Mouse (Mus musculus) midbrain, postnatal 0 days (tissue): ENCODE results near the gene Ccdc177. TPM values are rescaled to one million over a fixed set of nuclear protein-coding genes. Genes with fewer than 3 reads are reported as not detected.
A peak's percentile ranks its signal among the peaks of the same experiment; 100 is the strongest.

ENCODE experiments used
- ATAC-seq: fragments of 200-750 bp; cut with Nextera tagmentation; 2 replicates; pipeline ENCODE4 v1.8.0; 2017; ENCODE audit warnings: moderate number of reproducible peaks, mild to moderate bottlenecking, moderate TSS enrichment, moderate library complexity; ENCODE audit not compliant: low FRiP score
- DNase-seq: peaks from one replicate; pipeline ENCODE4 v3.0.0-alpha.2; 2015; ENCODE audit warnings: low spot score
- H3K27ac ChIP-seq: fragments of 300-500 bp; sonication (generic); 2 replicates; pipeline ENCODE4 v1.5.1; 2014; ENCODE audit warnings: low read depth, mild to moderate bottlenecking, low read length, mixed read lengths
- H3K27me3 ChIP-seq: fragments of 300-500 bp; sonication (generic); 2 replicates; pipeline ENCODE4 v1.6.1; 2014; ENCODE audit warnings: low read length, control low read depth, mixed read lengths; ENCODE audit not compliant: insufficient read depth
- H3K36me3 ChIP-seq: fragments of 300-500 bp; sonication (generic); 2 replicates; pipeline ENCODE4 v1.6.1; 2014; ENCODE audit warnings: low read length, control low read depth, mixed read lengths; ENCODE audit not compliant: insufficient read depth
- H3K4me1 ChIP-seq: fragments of 300-500 bp; sonication (generic); 2 replicates; pipeline ENCODE4 v1.6.1; 2014; ENCODE audit warnings: mild to moderate bottlenecking, control low read depth, antibody characterized with exemption, low read length, mixed read lengths; ENCODE audit not compliant: insufficient read depth
- H3K4me2 ChIP-seq: fragments of 300-500 bp; sonication (generic); 2 replicates; pipeline ENCODE4 v1.6.1; 2014; ENCODE audit warnings: low read depth, mild to moderate bottlenecking, low read length, mixed read lengths; ENCODE audit not compliant: poor library complexity, severe bottlenecking
- H3K4me3 ChIP-seq: fragments of 300-500 bp; sonication (generic); 2 replicates; pipeline ENCODE4 v1.5.1; 2014; ENCODE audit warnings: low read depth, mild to moderate bottlenecking, low read length, moderate library complexity
- H3K9ac ChIP-seq: fragments of 300-500 bp; sonication (generic); replicated peaks from 2 replicates; pipeline ENCODE4 v1.6.1; 2014; ENCODE audit warnings: mild to moderate bottlenecking, low read length, moderate library complexity, mixed read lengths; ENCODE audit not compliant: poor library complexity, severe bottlenecking
- H3K9me3 ChIP-seq: fragments of 300-500 bp; sonication (generic); 2 replicates; pipeline ENCODE4 v1.6.1; 2016; ENCODE audit warnings: low read length, control low read depth
- CTCF ChIP-seq: IDR thresholded peaks from 2 replicates; pipeline ENCODE4 v1.5.1; 2016; ENCODE audit warnings: antibody characterized with exemption, mild to moderate bottlenecking
- WGBS: fragments of 180-500 bp; shearing (Covaris S2); extraction: QIAGEN DNeasy Blood & Tissue Kit; methylation state at CpG from one replicate; pipeline ENCODE4 v1.1.7; 2014; 5-methylcytosine and 5-hydroxymethylcytosine counted together
- polyA plus RNA-seq: library from polyadenylated mRNA; unstranded; fragments of >200 nt; fragmentation: Nextera tagmentation; extraction: Ambion mirVana; gene quantifications from 2 replicates; pipeline ENCODE4 v1.2.1, GENCODE M21; 2015
- total RNA-seq: library from RNA; depleted of rRNA; stranded (reverse); fragments of >200 nt; gene quantifications from 2 replicates; pipeline ENCODE4 v1.2.3, GENCODE M21; 2014

Gene Ccdc177
- total and polyA plus RNA-seq, 2 experiments from 2014 or later, result 2.4 to 22.4 TPM

GRCm38 (mm10) chr12:80736464-80737282, 23.8 kb downstream of the Ccdc177 start:
- ATAC-seq (peak; percentile 83), DNase-seq (peak; percentile 95)
- no peak overlapping the region for H3K4me3 ChIP-seq
- H3K36me3 ChIP-seq, result no peaks in the 10 kb centered on the region
- peak overlapping the region; percentile 94 for H3K27ac ChIP-seq
- no peaks in the 10 kb centered on the region for H3K9me3 ChIP-seq
- 5% methylated on average over 13 of the region's 13 CpGs for WGBS
- no peak for TF ChIP-seq CTCF
- peaks cover 17% of the 10 kb centered on the region for H3K4me1 ChIP-seq
- peak overlapping the region; percentile 7; the same call in 1 of the 2 replicates for H3K4me2 ChIP-seq
- H3K9ac ChIP-seq, result peak overlapping the region; percentile 24; the same call in 1 of the 2 replicates
- H3K27me3 ChIP-seq, result no peaks in the 10 kb centered on the region

- no peak overlapping the region for H3K4me2 ChIP-seq
- H3K27me3 ChIP-seq, result no peaks in the 10 kb centered on the region
- peaks cover 17% of the 10 kb centered on the region for H3K4me1 ChIP-seq
- no peaks in the 10 kb centered on the region for H3K36me3 ChIP-seq
- no peaks in the 10 kb centered on the region for H3K9me3 ChIP-seq
- no peak overlapping the region for H3K4me3 ChIP-seq
- H3K9ac ChIP-seq, result no peak overlapping the region
- no peak for TF ChIP-seq CTCF
- DNase-seq (no peak), ATAC-seq (no peak)
- no peak overlapping the region for H3K27ac ChIP-seq
- 65% methylated on average over 13 of the region's 13 CpGs for WGBS
These were observed 25.7 kb downstream of the Ccdc177 start for GRCm38 (mm10) chr12:80734526-80735470.

DNA sequence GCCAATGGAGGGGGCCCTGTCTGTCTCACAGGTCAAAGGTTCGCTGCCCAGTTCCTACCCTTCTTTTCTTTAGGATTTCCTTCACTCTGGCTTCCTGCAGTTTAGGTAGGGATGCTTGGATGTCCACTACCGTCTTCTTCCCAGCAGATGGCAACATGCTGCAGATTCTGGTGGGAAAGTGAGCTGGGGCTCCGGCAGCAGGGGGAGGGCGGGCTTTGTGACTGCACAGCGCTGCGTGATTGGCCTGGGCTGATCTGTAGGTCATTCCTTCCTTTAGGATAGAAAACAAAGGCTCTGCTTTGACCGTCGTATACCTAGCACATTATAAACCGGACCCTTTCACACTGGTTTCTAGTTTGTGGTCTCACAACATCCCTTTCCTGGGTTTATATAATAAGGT, 29.9 kb downstream of the Ccdc177 start:
- no peaks in the 10 kb centered on the region for H3K27me3 ChIP-seq
- peak overlapping the region; percentile 23; the same call in 1 of the 2 replicates for H3K4me2 ChIP-seq
- H3K4me3 ChIP-seq, result no peak overlapping the region
- no peaks in the 10 kb centered on the region for H3K36me3 ChIP-seq
- H3K27ac ChIP-seq, result no peak overlapping the region
- no peaks in the 10 kb centered on the region for H3K4me1 ChIP-seq
- peak; percentile 87 for ATAC-seq
- peak; percentile 91 for DNase-seq
- no peak overlapping the region for H3K9ac ChIP-seq
- TF ChIP-seq CTCF, result peak; percentile 93
- H3K9me3 ChIP-seq, result no peaks in the 10 kb centered on the region
- WGBS, result 3% methylated on average over 9 of the region's 9 CpGs

DNA sequence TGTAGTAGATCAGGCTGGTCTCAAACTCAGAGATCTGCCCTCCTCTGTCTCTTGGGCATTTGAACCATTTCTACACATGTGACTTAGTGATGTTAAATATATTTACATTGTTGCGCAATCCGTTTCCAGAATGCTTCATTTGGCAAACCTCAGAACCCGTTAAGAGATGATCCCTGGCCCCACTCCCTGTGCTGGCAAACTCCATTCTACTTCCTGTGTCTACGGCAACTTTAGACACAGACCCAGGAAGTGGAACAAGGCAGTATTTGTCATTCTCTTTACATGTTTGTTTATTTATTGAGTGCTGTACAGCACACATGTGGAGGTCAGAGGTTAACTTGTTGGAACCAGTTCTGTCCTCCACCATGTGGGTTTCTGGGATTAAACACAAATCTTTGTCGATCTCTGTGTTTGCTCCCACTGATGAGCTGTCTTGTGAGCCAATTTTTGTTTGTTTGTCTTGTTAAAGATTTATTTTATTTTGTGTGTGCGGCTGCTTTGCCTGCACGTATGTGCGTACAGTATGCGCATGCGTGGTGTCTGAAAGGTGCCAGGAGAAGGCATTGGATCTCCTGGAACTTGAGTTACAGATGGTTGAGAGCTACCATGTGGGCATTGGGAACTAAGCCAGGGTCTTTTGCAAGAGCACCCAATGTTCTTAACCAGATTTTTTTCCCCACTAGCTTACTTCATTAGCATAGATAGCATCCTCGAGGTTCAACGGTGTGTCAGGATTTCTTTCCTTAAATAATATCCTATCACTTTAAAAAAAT, 30.5 kb downstream of the Ccdc177 start:
- Histone ChIP-seq H3K4me3 (no peak overlapping the region), H3K9ac (no peak overlapping the region), H3K36me3 (no peaks in the 10 kb centered on the region), H3K27me3 (no peaks in the 10 kb centered on the region), H3K27ac (no peak overlapping the region), H3K4me1 (no peaks in the 10 kb centered on the region), H3K9me3 (no peaks in the 10 kb centered on the region), H3K4me2 (no peak overlapping the region)
- ATAC-seq (no peak), DNase-seq (no peak)
- no peak for TF ChIP-seq CTCF
- 90% methylated on average over 12 of the region's 12 CpGs for WGBS

- TF ChIP-seq CTCF, result peak; percentile 75
- no peaks in the 10 kb centered on the region for H3K36me3 ChIP-seq
- WGBS, result 39% methylated on average over 2 of the region's 2 CpGs
- H3K9me3 ChIP-seq, result no peaks in the 10 kb centered on the region
- DNase-seq (no peak), ATAC-seq (no peak)
- no peak overlapping the region for H3K27ac ChIP-seq
- no peak overlapping the region for H3K9ac ChIP-seq
- no peak overlapping the region for H3K4me2 ChIP-seq
- H3K4me3 ChIP-seq, result no peak overlapping the region
- H3K4me1 ChIP-seq, result no peaks in the 10 kb centered on the region
- no peaks in the 10 kb centered on the region for H3K27me3 ChIP-seq
These were observed 31.7 kb downstream of the Ccdc177 start for GRCm38 (mm10) chr12:80728814-80729213.
